Mouse (Mus musculus) spleen, adult 2 months (tissue): Measurements from ENCODE around the gene Cpb2. TPM values are rescaled to one million over a fixed set of nuclear protein-coding genes. Genes with fewer than 3 reads are reported as not detected.

Experiments used
- DNase-seq, 2 experiments: peaks; one replicate each; pipeline versions ENCODE4 v3.0.0 to v3.0.0-alpha.2; 2012 to 2021; ENCODE audit warnings: low spot score in 2 of 2, low read depth in 1 of 2
- H3K27ac ChIP-seq: fragments of 200-500 bp; 2 replicates; pipeline ENCODE4 v1.5.1; 2012; ENCODE audit warnings: low read length, inconsistent platforms; ENCODE audit not compliant: insufficient read depth
- H3K27me3 ChIP-seq: fragments of 200-500 bp; 2 replicates; pipeline ENCODE4 v1.6.1; 2012; ENCODE audit warnings: mild to moderate bottlenecking, moderate library complexity, low read length, inconsistent platforms; ENCODE audit not compliant: control insufficient read depth, insufficient read depth
- H3K36me3 ChIP-seq: fragments of 200-500 bp; 2 replicates; pipeline ENCODE4 v1.6.1; 2012; ENCODE audit warnings: mild to moderate bottlenecking, low read length, inconsistent platforms; ENCODE audit not compliant: control insufficient read depth, insufficient read depth
- H3K4me1 ChIP-seq: fragments of 200-500 bp; 2 replicates; pipeline ENCODE4 v1.6.1; 2011; ENCODE audit warnings: inconsistent platforms; ENCODE audit not compliant: control insufficient read depth, insufficient read depth, insufficient read length
- H3K4me3 ChIP-seq: fragments of 200-500 bp; 2 replicates; pipeline ENCODE4 v1.5.1; 2011; ENCODE audit warnings: mild to moderate bottlenecking, inconsistent platforms; ENCODE audit not compliant: insufficient read depth, insufficient read length; ENCODE audit errors: extremely low read depth
- CTCF ChIP-seq: fragments of 200-500 bp; IDR thresholded peaks from 2 replicates; pipeline ENCODE4 v1.5.1; 2011; ENCODE audit warnings: mild to moderate bottlenecking, inconsistent platforms; ENCODE audit not compliant: insufficient read depth, insufficient read length, insufficient replicate concordance; ENCODE audit errors: extremely low read depth
- POLR2A ChIP-seq: fragments of 200-500 bp; IDR thresholded peaks from 2 replicates; pipeline ENCODE4 v1.6.1; 2011; ENCODE audit warnings: low read depth, low read length, inconsistent platforms
- WGBS: fragments of 180-500 bp; shearing (Covaris S2); methylation state at CpG from one replicate; pipeline ENCODE4 v1.1.7; 2018; 5-methylcytosine and 5-hydroxymethylcytosine counted together
- polyA plus RNA-seq: library from polyadenylated mRNA; depleted of rRNA; stranded (reverse); fragments of >200 nt; gene quantifications from 2 replicates; pipeline ENCODE4 v1.2.3, GENCODE M21; 2012

The Cpb2 gene
- polyA plus RNA-seq, 1 experiment: not detected

DNA sequence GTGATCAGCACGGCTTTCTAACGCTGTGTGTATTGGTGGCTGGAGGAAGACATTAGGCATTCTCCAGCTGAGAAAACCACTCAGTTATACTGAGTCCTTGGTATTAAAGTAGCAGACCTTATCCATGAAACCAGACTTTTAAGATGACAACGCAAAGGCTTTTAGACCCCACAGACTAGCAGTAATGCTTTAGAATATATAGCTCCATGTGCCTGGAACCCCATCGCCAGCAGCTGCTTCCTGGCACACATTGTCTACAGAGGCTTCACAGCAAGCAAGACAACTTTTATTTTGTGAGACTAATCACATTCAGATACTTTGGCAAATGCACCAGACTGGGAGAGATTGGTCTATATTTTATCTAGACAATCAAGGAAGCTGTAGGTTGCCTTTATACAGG lies 35.8 kb upstream of the Cpb2 start:
- Histone ChIP-seq H3K27ac (no peak overlapping the region), H3K36me3 (peaks cover 70% of the 10 kb centered on the region)

GRCm38 (mm10) chr14:75208572-75209151 lies 33.4 kb upstream of the Cpb2 start:
- Histone ChIP-seq H3K27ac (no peak overlapping the region), H3K4me3 (no peak overlapping the region), H3K36me3 (peaks cover 71% of the 10 kb centered on the region), H3K27me3 (no peaks in the 10 kb centered on the region), H3K4me1 (no peaks in the 10 kb centered on the region)
- TF ChIP-seq POLR2A (no peak), CTCF (no peak)
- no peak for DNase-seq
- 91% methylated on average over 6 of the region's 6 CpGs for WGBS

More for the DNA sequence above, 35.8 kb upstream of the Cpb2 start:
- no peak for DNase-seq
- Histone ChIP-seq H3K4me3 (no peak overlapping the region), H3K4me1 (no peaks in the 10 kb centered on the region), H3K27me3 (no peaks in the 10 kb centered on the region)
- no peak for TF ChIP-seq POLR2A
- no peak for TF ChIP-seq CTCF
- WGBS: 94% methylated on average over 4 of the region's 4 CpGs

DNA sequence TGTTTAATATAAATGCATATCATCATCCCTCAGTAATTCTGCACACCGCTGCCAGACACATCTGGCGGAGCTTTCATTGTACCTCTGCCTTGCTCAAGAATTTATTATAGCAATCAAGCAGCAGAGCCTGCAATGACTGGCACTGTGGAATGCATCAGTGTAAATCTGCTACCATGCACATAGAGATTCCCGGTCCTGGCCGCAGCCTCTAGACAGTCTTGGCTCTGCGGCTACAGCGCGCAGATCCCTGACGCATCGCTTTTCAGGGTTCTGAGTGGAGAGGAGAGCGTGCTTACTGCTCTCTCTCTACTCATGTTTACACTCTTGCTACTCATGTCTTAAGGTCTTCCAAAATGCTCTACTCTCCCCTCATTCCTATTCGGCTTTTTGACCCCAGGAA lies 28.3 kb upstream of the Cpb2 start:
- 93% methylated on average over 11 of the region's 11 CpGs for WGBS
- Histone ChIP-seq H3K27ac (no peak overlapping the region), H3K27me3 (no peaks in the 10 kb centered on the region), H3K36me3 (peaks cover 77% of the 10 kb centered on the region), H3K4me3 (no peak overlapping the region), H3K4me1 (no peaks in the 10 kb centered on the region)
- TF ChIP-seq CTCF: no peak
- TF ChIP-seq POLR2A: no peak
- no peak for DNase-seq

DNA sequence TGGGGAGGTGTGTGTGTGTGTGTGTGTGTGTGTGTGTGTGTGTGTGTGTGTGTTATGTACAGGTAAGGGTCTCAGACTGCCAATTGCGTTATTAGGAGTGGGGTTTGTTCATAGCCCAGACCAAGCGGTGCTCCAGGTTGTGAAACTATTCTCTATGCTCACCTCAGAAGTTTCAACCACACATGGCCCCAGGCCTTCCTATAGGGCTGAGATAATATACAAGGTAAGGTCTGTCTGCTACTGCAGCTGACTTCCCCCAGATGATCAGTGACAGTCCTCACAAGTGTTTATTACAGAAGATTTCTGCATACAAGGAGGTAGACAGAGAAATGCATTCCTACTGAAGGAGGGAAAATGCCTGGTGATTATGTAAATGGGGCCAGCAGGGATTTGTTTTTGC lies 23.2 kb upstream of the Cpb2 start:
- Histone ChIP-seq H3K27me3 (no peaks in the 10 kb centered on the region), H3K27ac (no peak overlapping the region), H3K4me3 (no peak overlapping the region), H3K36me3 (peaks cover 73% of the 10 kb centered on the region), H3K4me1 (no peaks in the 10 kb centered on the region)
- DNase-seq: no peak
- WGBS: 93% methylated on average over 2 of the region's 2 CpGs
- no peak for TF ChIP-seq POLR2A
- TF ChIP-seq CTCF: no peak

DNA sequence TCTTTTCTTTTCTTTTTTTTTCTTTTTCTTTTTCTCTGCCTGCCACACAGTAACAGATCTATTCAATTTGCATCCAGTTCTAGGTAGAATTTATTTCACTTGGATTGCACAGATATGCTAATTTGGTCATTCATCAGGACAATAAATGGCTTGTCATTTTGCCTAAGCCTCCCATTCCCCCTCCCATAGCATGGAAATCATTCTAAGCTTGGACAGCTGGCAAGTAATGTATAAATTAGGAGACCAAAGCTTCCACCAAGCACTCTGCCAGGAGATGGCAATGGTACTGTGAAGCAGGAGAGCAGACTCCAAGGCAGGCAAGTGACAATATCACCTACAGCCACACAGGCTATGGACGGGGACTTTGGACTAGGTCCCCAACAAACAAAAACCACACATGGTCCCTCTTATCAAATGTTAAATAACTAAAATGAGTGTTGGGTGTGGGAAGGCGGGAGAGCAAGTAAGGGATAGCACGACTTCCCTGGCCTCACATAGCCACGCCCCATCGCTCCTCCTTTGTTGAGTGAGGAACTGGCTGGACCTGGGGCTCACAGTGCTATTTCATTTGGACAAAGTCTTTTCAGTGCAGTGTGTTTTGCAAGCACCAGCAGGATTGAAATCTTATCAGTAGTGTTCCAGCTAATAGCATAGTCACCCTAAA lies 22.7 kb upstream of the Cpb2 start:
- Histone ChIP-seq H3K36me3 (peaks cover 71% of the 10 kb centered on the region), H3K4me3 (no peak overlapping the region), H3K27me3 (no peaks in the 10 kb centered on the region), H3K4me1 (no peaks in the 10 kb centered on the region), H3K27ac (no peak overlapping the region)
- DNase-seq: no peak
- 86% methylated on average over 5 of the region's 5 CpGs for WGBS
- TF ChIP-seq CTCF: no peak

GRCm38 (mm10) chr14:75222386-75222785 lies 19.7 kb upstream of the Cpb2 start:
- DNase-seq: no peak
- H3K4me3 ChIP-seq: no peak overlapping the region
- no peaks in the 10 kb centered on the region for H3K4me1 ChIP-seq
- TF ChIP-seq POLR2A (no peak), CTCF (no peak)
- peaks cover 70% of the 10 kb centered on the region for H3K36me3 ChIP-seq
- no peaks in the 10 kb centered on the region for H3K27me3 ChIP-seq
- WGBS: 85% methylated on average over 6 of the region's 6 CpGs
- H3K27ac ChIP-seq: no peak overlapping the region

DNA sequence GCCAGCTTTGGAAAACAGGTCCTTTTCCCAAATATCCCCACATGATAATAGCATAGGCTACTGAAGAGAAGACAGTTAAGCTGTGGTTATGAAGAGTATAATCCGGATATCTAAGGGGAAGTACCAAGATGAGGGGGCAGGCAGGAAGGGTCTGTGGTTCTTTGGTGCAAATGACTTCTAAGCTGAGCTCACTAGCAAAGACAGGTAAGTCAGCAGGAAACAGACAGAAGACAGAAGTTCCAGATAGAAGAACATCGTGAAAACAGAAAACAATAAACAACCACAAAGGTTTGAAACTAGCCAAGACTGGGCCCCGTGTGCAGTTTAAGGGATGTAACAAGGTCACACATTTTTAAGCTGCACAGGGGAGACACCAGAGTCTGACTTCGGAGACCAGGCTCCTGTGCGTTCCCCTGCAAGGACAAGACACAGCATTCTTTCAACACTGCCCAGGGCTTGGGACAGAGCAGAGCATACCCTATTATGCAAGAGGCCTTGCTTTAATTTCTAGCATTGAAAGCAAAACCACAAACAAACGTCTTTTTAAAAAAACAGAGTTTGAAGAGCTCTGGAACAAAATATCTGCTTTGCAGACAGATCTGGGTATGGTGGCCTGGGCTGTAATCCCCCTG lies 14.5 kb upstream of the Cpb2 start:
- Histone ChIP-seq H3K27me3 (no peaks in the 10 kb centered on the region), H3K4me3 (no peak overlapping the region), H3K36me3 (peaks cover 55% of the 10 kb centered on the region), H3K4me1 (no peaks in the 10 kb centered on the region), H3K27ac (no peak overlapping the region)
- no peak for TF ChIP-seq POLR2A
- no peak for DNase-seq
- 26% methylated on average over 6 of the region's 6 CpGs for WGBS
